Mouse (Mus musculus): ENCODE results near the gene Cd300lb.
A peak's percentile ranks its signal among the peaks of the same experiment; 100 is the strongest.
"Not testable (repeated sequence)": the region's sequence is repeated elsewhere in the genome, so short reads cannot be mapped to it uniquely, and the experiment has no call there.

Gene Cd300lb

DNA sequence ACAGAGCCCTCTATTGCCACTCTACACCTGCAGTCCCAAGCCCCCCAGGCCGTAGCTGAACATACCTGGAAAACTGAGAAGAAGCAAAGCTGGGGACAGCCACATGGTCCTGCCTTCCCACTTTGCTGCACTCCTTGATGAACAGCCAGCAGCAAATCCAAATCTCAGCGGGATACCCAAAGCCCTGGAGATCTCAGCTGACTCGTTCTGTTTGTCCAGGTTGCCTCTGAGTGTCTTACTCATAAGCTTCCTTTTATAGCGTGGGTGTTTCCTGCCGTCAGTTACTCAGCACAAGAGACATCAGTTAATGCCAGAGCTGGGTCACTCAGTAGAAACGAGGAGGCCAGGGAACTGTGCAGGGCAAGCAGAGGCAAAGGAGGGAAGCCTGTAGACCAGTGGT, at the start of gene Cd300lb:
TSS of gene Cd300lb (minus strand) at position 243 of the 400 bp plus-strand sequence.
- Histone ChIP-seq H3K36me3 (ENCODE audit: control insufficient read depth, insufficient read depth, low read length, poor library complexity, severe bottlenecking) (no peaks in the 10 kb centered on the region), H3K27me3 (ENCODE audit: control insufficient read depth, insufficient read depth, low read length, poor library complexity, severe bottlenecking) (no peaks in the 10 kb centered on the region; the same call in 1 of the 2 replicates)
- DNase-seq (ENCODE audit: low read depth, low spot score): no peak

DNA sequence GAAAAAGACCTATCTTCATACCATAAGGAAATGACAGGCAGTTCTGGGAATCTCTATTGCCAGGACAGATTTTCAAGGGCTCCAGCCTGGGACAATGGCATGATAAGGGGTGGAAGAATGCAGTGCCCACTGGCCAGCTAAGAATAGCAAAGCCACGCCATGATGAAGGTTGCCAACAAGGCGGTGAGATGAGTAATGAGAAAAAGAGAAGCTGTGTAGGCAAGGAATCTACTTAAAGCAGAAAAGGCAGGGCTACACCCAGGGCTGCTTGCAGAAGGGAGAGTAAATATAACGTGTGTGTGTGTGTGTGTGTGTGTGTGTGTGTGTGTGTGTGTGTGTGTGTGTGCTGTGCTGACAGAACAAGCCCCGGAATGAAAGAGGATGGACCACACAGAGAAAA, 47.7 kb upstream of the Cd300lb start:
- H3K27me3 ChIP-seq (ENCODE audit: control insufficient read depth, insufficient read depth, low read length, poor library complexity, severe bottlenecking): no peaks in the 10 kb centered on the region
- DNase-seq (ENCODE audit: low read depth, low spot score): no peak
- no peaks in the 10 kb centered on the region for H3K36me3 ChIP-seq (ENCODE audit: control insufficient read depth, insufficient read depth, low read length, poor library complexity, severe bottlenecking)

DNA sequence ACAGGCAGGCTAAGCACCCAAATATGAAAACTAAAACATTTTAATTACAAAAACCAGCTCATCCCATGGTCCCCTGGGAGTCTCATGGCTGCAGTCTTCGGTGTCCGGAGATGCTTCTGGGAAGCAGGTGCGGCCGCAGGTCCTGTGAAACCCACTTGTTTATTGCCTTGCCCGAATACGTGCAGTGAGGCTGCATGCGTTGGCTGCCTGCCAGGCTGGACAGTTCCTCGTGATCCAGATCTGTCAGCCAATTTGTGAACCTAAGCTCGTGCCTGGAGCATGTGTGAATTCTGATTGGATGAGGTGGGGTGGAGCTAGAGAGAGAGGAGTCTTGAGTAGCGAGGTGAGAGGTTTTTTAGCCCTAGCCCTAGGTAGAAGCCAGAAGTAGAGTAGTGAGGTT, 38.5 kb upstream of the Cd300lb start:
- Histone ChIP-seq H3K36me3 (ENCODE audit: control insufficient read depth, insufficient read depth, low read length, poor library complexity, severe bottlenecking) (no peaks in the 10 kb centered on the region), H3K27me3 (ENCODE audit: control insufficient read depth, insufficient read depth, low read length, poor library complexity, severe bottlenecking) (no peaks in the 10 kb centered on the region)
- DNase-seq (ENCODE audit: low read depth, low spot score): no peak

DNA sequence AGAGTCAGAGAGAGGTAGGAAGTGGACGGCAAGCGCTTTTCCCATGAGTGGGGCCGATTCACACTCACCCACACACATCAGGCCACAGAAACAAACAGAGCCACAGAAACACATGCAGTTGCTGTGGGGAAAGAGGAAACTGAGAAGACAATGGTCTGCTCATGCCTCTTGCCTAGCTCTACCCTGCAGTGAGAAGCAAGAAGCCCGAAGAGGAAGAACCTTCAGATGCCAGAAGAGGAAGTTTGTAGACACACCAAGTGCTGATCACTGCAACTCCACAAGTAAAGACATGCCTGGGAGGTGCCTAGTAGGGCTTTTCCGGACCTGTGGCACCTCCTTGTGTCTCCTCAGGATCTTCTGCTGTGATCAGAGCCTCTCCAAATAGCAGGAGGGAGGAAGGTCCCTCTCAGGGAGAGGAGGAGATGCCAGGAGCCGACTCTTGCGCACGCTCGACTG, 34.6 kb upstream of the Cd300lb start, which contains the start of gene Cd300c:
TSS of gene Cd300c (minus strand) at position 406 of the 456 bp plus-strand sequence.
- Histone ChIP-seq H3K27me3 (ENCODE audit: control insufficient read depth, insufficient read depth, low read length, poor library complexity, severe bottlenecking) (no peaks in the 10 kb centered on the region), H3K36me3 (ENCODE audit: control insufficient read depth, insufficient read depth, low read length, poor library complexity, severe bottlenecking) (no peaks in the 10 kb centered on the region)
- DNase-seq (ENCODE audit: low read depth, low spot score): peak; percentile 3

DNA sequence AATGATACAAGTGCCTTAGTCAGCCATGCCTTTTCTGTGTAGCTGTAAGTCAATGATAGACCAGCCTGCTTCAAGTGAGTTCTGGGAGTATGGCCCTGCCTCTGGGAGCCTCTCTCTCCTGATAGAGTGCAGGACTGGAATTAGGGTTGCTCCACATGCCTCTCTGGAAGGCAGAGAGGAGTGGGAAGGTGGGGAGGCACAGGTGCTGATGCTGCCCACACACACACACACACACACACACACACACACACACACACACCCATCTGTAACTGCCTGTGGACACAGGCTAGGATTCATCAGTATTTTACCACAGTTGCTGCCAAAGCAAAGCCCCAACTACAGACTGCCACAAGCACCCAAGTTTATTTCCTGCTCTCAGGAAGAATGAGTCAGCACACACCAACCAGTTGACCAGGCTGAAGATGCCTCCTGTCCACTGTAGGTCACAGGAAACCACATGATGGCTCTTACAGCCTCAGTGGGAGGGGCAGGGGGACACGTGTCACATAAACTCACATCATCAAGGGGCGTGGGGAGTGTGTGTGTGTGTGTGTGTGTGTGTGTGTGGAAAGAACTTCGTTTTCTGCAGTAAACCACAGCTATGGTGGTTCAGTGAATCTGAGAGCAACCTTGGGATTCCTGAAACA, 31.1 kb upstream of the Cd300lb start:
- H3K27me3 ChIP-seq (ENCODE audit: control insufficient read depth, insufficient read depth, low read length, poor library complexity, severe bottlenecking): no peaks in the 10 kb centered on the region
- no peaks in the 10 kb centered on the region for H3K36me3 ChIP-seq (ENCODE audit: control insufficient read depth, insufficient read depth, low read length, poor library complexity, severe bottlenecking)
- no peak for DNase-seq (ENCODE audit: low read depth, low spot score)

DNA sequence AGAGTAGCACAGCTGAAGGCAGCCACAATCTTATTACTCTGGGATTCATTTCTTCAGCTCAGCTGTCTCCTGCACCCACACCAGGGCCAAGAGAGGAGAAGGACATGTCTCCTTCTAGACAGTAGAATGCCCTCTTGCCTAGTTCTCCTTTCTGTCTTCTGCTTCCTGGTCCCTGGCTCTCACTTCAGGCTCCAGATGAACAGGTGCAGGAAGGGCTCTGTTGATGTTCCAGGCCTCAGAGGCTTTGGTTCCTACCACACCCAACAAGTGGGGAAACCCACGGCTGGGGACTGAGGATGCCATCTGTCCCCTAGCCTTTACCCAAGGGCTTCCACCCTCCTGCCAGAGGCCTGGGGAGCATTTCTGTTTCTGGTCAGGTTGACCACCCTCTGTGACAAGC, 26.2 kb upstream of the Cd300lb start:
- no peaks in the 10 kb centered on the region for H3K36me3 ChIP-seq (ENCODE audit: control insufficient read depth, insufficient read depth, low read length, poor library complexity, severe bottlenecking)
- no peak for DNase-seq (ENCODE audit: low read depth, low spot score)
- no peaks in the 10 kb centered on the region for H3K27me3 ChIP-seq (ENCODE audit: control insufficient read depth, insufficient read depth, low read length, poor library complexity, severe bottlenecking)

DNA sequence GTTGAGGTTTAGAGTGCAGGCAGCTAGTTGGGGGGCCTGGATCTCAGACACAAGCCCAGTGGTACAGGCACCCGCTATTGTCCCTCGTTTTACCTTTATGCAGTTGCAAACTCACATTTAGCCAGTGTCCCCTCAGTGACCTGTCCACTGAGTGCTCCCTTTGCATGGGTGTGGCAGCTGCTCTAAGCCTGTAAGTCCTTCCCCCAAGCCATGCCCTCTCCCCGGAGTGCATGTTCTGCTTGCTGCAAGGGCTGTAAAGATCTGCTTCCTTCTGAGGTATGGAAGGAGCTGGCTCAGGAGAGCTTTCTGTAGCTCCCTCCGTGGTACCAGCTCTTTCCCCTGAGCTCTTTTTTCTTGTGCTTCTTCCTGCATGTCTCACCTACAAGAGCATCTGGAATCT, 595 bp downstream of the Cd300lb start:
- no peak for DNase-seq (ENCODE audit: low read depth, low spot score)
- Histone ChIP-seq H3K36me3 (ENCODE audit: control insufficient read depth, insufficient read depth, low read length, poor library complexity, severe bottlenecking) (no peaks in the 10 kb centered on the region), H3K27me3 (ENCODE audit: control insufficient read depth, insufficient read depth, low read length, poor library complexity, severe bottlenecking) (no peaks in the 10 kb centered on the region)

DNA sequence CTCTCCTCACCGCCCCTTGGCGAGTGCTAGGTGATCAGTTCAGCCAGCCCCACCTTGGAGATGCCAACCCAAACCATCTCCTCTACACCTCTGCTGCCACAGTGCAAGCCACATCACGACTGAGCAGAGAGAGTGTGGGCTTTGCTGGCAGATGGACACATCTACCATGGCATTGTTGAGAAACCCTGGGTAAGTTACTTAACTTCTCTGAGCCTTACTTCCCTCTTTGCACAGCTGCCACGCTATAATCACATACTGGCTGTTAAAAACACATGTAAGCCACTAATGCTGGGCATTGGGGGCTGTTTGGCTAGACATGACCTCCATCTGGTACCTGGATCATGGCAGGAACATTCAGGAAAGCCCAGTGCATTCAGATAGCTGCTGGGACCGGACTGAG, 3.1 kb downstream of the Cd300lb start:
- no peaks in the 10 kb centered on the region for H3K27me3 ChIP-seq (ENCODE audit: control insufficient read depth, insufficient read depth, low read length, poor library complexity, severe bottlenecking)
- H3K36me3 ChIP-seq (ENCODE audit: control insufficient read depth, insufficient read depth, low read length, poor library complexity, severe bottlenecking): no peaks in the 10 kb centered on the region
- no peak for DNase-seq (ENCODE audit: low read depth, low spot score)

DNA sequence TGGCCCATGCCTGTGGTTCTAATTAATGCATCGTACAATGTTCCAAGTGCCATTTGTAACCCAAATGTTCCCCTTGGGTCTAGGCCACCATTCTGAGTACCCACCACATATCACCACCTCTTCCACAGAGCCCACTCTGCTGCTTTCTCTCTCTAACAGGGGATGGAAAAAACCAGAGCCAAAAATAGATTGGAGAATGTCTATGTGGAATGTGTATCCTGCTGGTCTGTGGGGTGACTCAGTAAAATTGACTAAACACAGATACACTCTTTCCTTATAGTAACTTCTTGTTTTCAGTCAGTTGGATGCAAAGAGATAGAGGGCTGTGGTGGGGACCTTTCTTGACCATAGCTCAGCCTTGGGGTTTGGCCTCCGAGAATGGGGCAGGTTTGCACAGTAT, 4.6 kb downstream of the Cd300lb start:
- no peaks in the 10 kb centered on the region for H3K27me3 ChIP-seq (ENCODE audit: control insufficient read depth, insufficient read depth, low read length, poor library complexity, severe bottlenecking)
- DNase-seq (ENCODE audit: low read depth, low spot score): no peak
- H3K36me3 ChIP-seq (ENCODE audit: control insufficient read depth, insufficient read depth, low read length, poor library complexity, severe bottlenecking): no peaks in the 10 kb centered on the region

DNA sequence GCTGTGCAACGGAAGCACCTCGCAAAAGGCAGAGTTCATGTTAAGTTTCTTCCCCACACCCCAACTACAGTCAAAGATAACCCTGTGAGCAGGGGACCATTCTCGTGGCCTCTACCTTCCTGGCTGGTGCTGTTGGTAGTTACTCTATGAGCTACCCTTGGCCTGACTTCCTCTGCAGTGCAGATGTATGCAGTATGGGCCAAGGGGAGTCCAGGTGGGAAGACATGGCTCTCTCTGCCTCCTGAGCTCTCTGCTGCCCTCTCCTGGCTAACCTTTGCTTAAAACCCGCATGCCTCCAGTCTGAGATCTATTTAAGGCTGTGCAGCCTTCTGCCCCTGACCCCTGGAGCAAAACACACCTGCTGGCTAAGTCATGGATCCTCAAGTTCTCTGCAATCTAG, 10.2 kb downstream of the Cd300lb start:
- H3K27me3 ChIP-seq (ENCODE audit: control insufficient read depth, insufficient read depth, low read length, poor library complexity, severe bottlenecking): no peaks in the 10 kb centered on the region
- no peaks in the 10 kb centered on the region for H3K36me3 ChIP-seq (ENCODE audit: control insufficient read depth, insufficient read depth, low read length, poor library complexity, severe bottlenecking)
- peak; percentile 77 for DNase-seq (ENCODE audit: low read depth, low spot score)

DNA sequence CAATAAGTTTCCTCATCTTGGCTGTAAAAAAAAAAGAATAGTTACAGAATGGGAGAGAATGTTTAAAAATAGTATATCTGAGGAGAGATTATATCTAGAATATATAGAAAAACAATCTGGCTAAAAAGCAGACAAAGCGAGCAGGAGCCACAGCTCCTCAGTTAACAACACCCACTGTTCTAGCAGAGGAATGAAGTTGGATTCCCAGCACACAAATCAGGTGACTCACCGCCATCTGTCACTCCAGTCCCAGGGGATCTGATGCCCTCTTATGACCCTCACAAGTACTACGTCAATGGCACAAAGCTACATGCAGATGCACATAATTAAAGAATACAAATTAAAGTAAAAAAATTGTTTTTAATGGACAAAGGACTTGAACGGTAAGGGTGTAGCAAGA, 11.7 kb downstream of the Cd300lb start:
- no peaks in the 10 kb centered on the region for H3K36me3 ChIP-seq (ENCODE audit: control insufficient read depth, insufficient read depth, low read length, poor library complexity, severe bottlenecking)

DNA sequence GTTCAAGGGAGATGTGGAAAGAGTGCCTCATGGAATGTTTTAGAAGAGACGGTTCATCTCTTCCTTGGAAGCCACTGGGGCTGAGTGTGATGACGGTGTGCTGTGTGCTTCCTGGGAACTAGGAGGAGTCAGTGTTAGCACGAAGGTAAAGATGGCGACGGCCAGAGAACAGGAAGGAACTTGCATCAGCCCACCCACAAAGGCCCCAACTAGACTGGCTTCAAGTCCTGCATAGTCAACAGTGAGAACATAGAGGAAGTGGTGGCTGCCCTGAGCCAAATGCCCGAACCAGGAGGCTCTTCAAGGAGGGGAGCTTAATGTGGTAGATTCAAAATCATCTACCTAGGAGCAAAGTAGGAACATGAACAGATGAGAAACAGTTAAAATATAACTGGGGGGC, 17.1 kb downstream of the Cd300lb start:
- no peaks in the 10 kb centered on the region for H3K27me3 ChIP-seq (ENCODE audit: control insufficient read depth, insufficient read depth, low read length, poor library complexity, severe bottlenecking)
- H3K36me3 ChIP-seq (ENCODE audit: control insufficient read depth, insufficient read depth, low read length, poor library complexity, severe bottlenecking): no peaks in the 10 kb centered on the region
- no peak for DNase-seq (ENCODE audit: low read depth, low spot score)

More for the DNA sequence above, 11.7 kb downstream of the Cd300lb start:
- peak; percentile 24 for DNase-seq (ENCODE audit: low read depth, low spot score)
- no peaks in the 10 kb centered on the region for H3K27me3 ChIP-seq (ENCODE audit: control insufficient read depth, insufficient read depth, low read length, poor library complexity, severe bottlenecking)

DNA sequence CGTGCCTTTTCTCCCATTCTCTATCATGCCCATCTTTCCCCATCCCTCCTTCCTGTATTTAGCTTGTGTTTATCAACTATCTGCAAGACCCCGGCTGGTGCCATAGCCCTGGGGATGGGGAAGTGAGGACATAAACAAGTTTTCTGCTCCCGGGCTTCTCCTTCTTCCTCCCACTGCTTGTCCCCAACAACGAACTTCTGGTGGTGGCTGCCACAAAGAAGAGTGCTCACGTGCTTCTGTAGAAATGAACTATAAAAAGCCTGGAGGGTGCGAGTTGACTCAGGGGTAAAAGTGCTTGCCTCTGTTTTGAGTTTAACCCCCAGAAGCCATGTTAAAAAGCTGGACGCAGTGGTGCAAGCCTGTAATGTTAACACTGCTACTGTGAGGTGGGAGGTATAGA, 19.2 kb downstream of the Cd300lb start:
- Histone ChIP-seq H3K27me3 (ENCODE audit: control insufficient read depth, insufficient read depth, low read length, poor library complexity, severe bottlenecking) (no peaks in the 10 kb centered on the region), H3K36me3 (ENCODE audit: control insufficient read depth, insufficient read depth, low read length, poor library complexity, severe bottlenecking) (no peaks in the 10 kb centered on the region)
- DNase-seq (ENCODE audit: low read depth, low spot score): no peak

DNA sequence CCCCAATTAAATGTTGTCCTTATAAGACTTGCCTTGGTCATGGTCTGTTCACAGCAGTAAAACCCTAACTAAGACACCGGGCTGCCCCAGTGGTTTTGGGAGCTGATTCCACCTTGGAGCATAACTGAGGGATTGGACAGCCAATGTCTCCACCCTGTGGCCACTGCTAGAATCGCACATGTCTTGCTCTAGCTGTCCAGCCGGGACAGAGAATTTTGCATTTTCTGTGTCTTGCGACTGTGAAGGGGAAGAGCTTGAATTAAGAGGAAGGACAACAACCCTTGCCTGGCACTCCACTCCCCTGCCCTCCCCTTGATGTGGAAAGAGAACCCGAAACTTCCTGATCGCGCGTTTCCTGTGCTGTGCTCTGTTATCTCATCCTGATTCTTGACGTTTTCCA, 21.3 kb downstream of the Cd300lb start:
- DNase-seq (ENCODE audit: low read depth, low spot score): peak; percentile 79
- Histone ChIP-seq H3K36me3 (ENCODE audit: control insufficient read depth, insufficient read depth, low read length, poor library complexity, severe bottlenecking) (no peaks in the 10 kb centered on the region), H3K27me3 (ENCODE audit: control insufficient read depth, insufficient read depth, low read length, poor library complexity, severe bottlenecking) (no peaks in the 10 kb centered on the region)

DNA sequence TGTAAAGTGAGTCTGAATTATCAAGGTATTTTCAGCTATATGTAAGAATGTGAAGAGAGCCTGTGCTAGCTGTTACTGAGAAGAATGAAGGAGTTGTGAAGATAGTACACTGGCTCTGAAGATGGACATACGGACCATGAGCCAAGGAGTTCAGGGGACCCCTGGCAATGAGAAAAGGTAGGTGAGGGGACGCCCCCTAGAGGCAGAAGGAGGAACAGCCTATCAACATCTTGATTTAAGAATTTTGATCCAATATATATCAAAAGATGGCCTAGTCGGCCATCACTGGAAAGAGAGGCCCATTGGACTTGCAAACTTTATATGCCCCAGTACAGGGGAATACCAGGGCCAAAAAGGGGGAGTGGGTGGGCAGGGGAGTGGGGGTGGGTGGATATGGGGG, 24.6 kb downstream of the Cd300lb start:
- peak; percentile 30 for DNase-seq (ENCODE audit: low read depth, low spot score)
- H3K36me3 ChIP-seq (ENCODE audit: control insufficient read depth, insufficient read depth, low read length, poor library complexity, severe bottlenecking); H3K27me3 ChIP-seq (ENCODE audit: control insufficient read depth, insufficient read depth, low read length, poor library complexity, severe bottlenecking): not testable (repeated sequence)

DNA sequence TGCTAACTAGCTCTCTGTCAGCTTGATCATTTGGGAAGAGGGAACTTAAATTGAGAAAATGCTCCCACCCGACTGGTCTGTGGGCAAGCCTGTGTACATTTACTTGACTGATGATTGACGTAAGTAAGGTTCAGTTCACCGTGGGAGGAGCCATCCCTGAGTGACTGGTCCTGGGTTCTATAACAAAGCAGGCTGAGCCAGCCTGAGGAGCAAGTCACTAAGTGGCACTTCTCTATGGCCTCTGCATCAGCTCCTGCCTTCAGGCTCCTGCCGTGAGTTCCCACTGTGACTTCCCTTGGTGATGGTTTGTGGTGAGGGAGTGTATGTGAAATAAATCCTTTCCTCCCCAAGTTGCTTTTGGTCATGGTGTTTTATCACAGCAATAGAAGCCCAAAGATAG, 26.1 kb downstream of the Cd300lb start:
- H3K27me3 ChIP-seq (ENCODE audit: control insufficient read depth, insufficient read depth, low read length, poor library complexity, severe bottlenecking): no peaks in the 10 kb centered on the region
- no peak for DNase-seq (ENCODE audit: low read depth, low spot score)

More for the DNA sequence above, 26.1 kb downstream of the Cd300lb start:
- H3K36me3 ChIP-seq (ENCODE audit: control insufficient read depth, insufficient read depth, low read length, poor library complexity, severe bottlenecking): no peaks in the 10 kb centered on the region
